Mouse (Mus musculus) embryonic fibroblast, embryonic 13.5 days (primary cell): ENCODE data around the gene Gm3880. TPM values are rescaled to one million over a fixed set of nuclear protein-coding genes. Genes with fewer than 3 reads are reported as not detected.
A peak's percentile ranks its signal among the peaks of the same experiment; 100 is the strongest.

Experiments used
- H3K27ac ChIP-seq: 2 replicates; pipeline ENCODE4 v1.5.1; 2012; ENCODE audit warnings: low read length, control low read depth, inconsistent platforms; ENCODE audit not compliant: insufficient read depth
- H3K4me1 ChIP-seq: 2 replicates; pipeline ENCODE4 v1.6.1; 2011; ENCODE audit warnings: low read length; ENCODE audit not compliant: control insufficient read depth, insufficient read depth
- H3K4me3 ChIP-seq: 2 replicates; pipeline ENCODE4 v1.5.1; 2011; ENCODE audit warnings: mild to moderate bottlenecking, control low read depth, low read length; ENCODE audit not compliant: insufficient read depth
- CTCF ChIP-seq: IDR thresholded peaks from 2 replicates; pipeline ENCODE4 v1.5.1; 2011; ENCODE audit warnings: mild to moderate bottlenecking, control low read depth, low read length, moderate library complexity, borderline replicate concordance; ENCODE audit not compliant: insufficient read depth
- POLR2A ChIP-seq: IDR thresholded peaks from 2 replicates; pipeline ENCODE4 v1.6.1; 2011; ENCODE audit warnings: low read depth, mild to moderate bottlenecking, control low read depth, low read length, moderate library complexity
- polyA plus RNA-seq: library from polyadenylated mRNA; stranded (reverse); fragments of >200 nt; gene quantifications from 2 replicates; pipeline ENCODE4 v1.2.4, GENCODE M21; 2011; ENCODE audit warnings: low read depth; ENCODE audit not compliant: missing spikeins, insufficient read length

Gene Gm3880
- polyA plus RNA-seq, 1 experiment = not detected

GRCm38 (mm10) chrX:102643823-102644572 lies 42.8 kb downstream of the Gm3880 start, which contains the start of gene Phka1:
Phka1 (minus strand) TSS chrX:102644246.
- no peak within 1 kb of the TSS; the same call in 1 of the 2 replicates for H3K27ac ChIP-seq
- peak within 1 kb of the TSS; percentile 94 for H3K4me3 ChIP-seq
- TF ChIP-seq CTCF (no peak), POLR2A (peak; percentile 53; the same call in 1 of the 2 replicates)
- H3K4me1 ChIP-seq = no peaks in the 10 kb centered on the region

Other genes starting within 250 kb of the Gm3880 start
- 17.7 and 17.9 TPM in 2 replicates for gene Hdac8, start 181.6 kb downstream of the Gm3880 start, polyA plus RNA-seq
- gene Phka1, start 42.7 kb downstream of the Gm3880 start, polyA plus RNA-seq = 10.4 and 11.5 TPM in 2 replicates
- gene Gm9112, start 20.7 kb upstream of the Gm3880 start, polyA plus RNA-seq = not detected in 2 replicates
- gene Dmrtc1b, start 20.9 kb upstream of the Gm3880 start, polyA plus RNA-seq = not detected in 2 replicates
- not detected in 2 replicates for gene Dmrtc1c1, start 116.0 kb upstream of the Gm3880 start, polyA plus RNA-seq
- gene Dmrtc1c2, start 167.6 kb upstream of the Gm3880 start, polyA plus RNA-seq = not detected in 2 replicates
- gene 1700031F05Rik, start 181.0 kb upstream of the Gm3880 start, polyA plus RNA-seq = not detected in 2 replicates
- 0.47 TPM in 1 of 2 replicates, not detected in the other for gene Dmrtc1a, start 221.7 kb upstream of the Gm3880 start, polyA plus RNA-seq
- not detected in 2 replicates for gene 1700011M02Rik, start 221.9 kb upstream of the Gm3880 start, polyA plus RNA-seq
- not detected in 2 replicates for gene 1700018G05Rik, start 241.4 kb upstream of the Gm3880 start, polyA plus RNA-seq